Mouse (Mus musculus): ENCODE measurements around the gene Hnrnpk. TPM values are rescaled to one million over a fixed set of nuclear protein-coding genes. Genes with fewer than 3 reads are reported as not detected.
"Not testable (repeated sequence)": the region's sequence is repeated elsewhere in the genome, so short reads cannot be mapped to it uniquely, and the experiment has no call there.

Hnrnpk gene
- polyA plus RNA-seq (2016; fragmentation: Nextera tagmentation; extraction: Ambion mirVana): 906 and 911 TPM in 2 replicates

DNA sequence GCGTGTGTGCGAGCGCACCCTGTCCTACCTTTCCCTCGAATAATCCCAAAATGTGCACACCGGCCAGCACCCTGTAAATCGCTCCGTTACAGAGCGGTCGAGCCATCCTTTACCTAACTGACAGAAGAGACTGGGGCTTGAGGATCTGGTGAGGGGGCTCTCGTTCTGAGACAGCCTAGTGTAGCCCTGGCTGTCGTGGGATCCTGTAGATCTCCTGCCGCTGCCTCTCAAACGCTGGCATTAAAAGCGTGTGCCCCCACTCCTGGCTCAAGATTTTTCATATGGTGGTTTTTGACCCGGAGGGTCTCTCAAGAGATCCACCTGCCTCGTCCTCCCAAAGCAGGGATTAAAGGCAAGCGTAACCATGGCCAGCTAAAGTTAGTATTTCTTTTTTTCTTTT is at the start of gene Hnrnpk:
TSS of gene Hnrnpk (minus strand) at position 101 of the 400 bp plus-strand sequence.
- H3K9ac ChIP-seq: peak within 1 kb of the TSS; percentile 100
- peak within 1 kb of the TSS; percentile 98 for H3K4me3 ChIP-seq
- not testable (repeated sequence) for ATAC-seq; H3K9me3 ChIP-seq (replicated peaks); H3K27me3 ChIP-seq (replicated peaks)
- H3K4me2 ChIP-seq: peak within 1 kb of the TSS; percentile 84
- H3K4me1 ChIP-seq: peaks cover 29% of the 10 kb centered on the region
- H3K36me3 ChIP-seq: peaks cover 38% of the 10 kb centered on the region
- WGBS (ENCODE audit: insufficient replicate concordance): 5% methylated on average over 17 of the region's 17 CpGs
- H3K27ac ChIP-seq: peak within 1 kb of the TSS; percentile 97

DNA sequence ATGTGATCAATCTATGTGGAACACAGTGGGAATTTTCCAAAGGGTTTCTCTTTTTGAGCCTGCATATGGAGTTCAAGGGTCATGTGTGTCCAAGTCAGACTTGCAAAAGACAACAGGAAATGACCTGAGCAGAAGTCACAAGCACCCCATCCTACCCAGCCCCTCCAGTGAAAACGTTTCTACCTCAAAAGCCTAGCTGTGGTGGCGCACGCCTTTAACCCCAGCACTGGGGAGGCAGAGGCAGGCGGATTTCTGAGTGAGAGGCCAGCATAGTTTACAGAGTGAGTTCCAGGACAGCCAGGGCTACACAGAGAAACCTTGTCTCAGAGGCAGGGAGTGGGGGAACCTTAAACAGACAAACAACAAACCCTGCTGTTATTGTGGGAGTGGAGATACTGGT is 49.1 kb upstream of the Hnrnpk start:
- H3K9me3 ChIP-seq (replicated peaks): 0 out of 2 replicates have a peak, but pooled peaks cover 3% of the 10 kb centered on the region
- no peaks in the 10 kb centered on the region for H3K36me3 ChIP-seq
- no peaks in the 10 kb centered on the region for H3K4me1 ChIP-seq
- no peak overlapping the region for H3K4me2 ChIP-seq
- H3K27ac ChIP-seq: no peak overlapping the region
- no peak overlapping the region for H3K4me3 ChIP-seq
- ATAC-seq: no peak
- H3K9ac ChIP-seq: no peak overlapping the region
- 48% methylated on average over 4 of the region's 4 CpGs for WGBS (ENCODE audit: insufficient replicate concordance)
- peaks cover 85% of the 10 kb centered on the region for H3K27me3 ChIP-seq (replicated peaks)

DNA sequence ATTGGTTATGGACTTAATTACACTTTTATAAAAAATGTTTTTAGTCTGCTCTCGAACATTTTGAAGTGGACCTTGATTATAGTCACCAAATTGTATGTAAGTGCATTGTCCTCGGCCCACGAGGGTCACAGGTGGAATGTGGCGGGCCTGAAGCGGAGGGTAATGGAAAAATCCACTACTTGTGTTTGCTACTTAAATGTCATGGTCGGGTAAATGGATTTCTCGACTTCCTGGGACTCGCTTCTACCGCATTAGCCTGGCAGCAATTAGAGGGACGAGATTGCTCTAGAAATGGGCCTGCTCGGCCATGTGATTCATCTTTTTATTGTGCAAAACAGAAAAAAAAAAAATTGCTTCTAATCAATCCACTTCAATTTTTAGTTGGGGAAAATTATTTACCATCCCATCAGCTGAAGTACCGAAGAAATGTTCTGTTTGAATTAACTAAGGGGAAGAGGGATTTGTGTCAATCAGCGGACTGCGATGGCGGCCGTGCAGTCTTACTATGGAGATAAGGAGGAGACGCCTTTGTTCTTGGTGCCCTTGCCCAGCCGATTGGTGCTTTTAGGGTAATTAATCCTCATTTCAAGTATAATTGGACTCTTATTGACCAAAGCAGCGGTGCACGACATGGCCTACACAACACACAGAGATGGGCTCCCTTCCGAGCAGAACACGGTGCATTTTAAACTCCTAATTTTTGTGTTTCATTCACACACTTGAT is 47.5 kb upstream of the Hnrnpk start:
- Histone ChIP-seq H3K4me3 (no peak overlapping the region), H3K4me1 (no peaks in the 10 kb centered on the region), H3K4me2 (no peak overlapping the region), H3K27ac (no peak overlapping the region), H3K27me3 (replicated peaks) (peaks cover 78% of the 10 kb centered on the region), H3K36me3 (no peaks in the 10 kb centered on the region), H3K9ac (no peak overlapping the region), H3K9me3 (replicated peaks) (no peaks in the 10 kb centered on the region)
- no peak for ATAC-seq
- 75% methylated on average over 22 of the region's 22 CpGs for WGBS (ENCODE audit: insufficient replicate concordance)

DNA sequence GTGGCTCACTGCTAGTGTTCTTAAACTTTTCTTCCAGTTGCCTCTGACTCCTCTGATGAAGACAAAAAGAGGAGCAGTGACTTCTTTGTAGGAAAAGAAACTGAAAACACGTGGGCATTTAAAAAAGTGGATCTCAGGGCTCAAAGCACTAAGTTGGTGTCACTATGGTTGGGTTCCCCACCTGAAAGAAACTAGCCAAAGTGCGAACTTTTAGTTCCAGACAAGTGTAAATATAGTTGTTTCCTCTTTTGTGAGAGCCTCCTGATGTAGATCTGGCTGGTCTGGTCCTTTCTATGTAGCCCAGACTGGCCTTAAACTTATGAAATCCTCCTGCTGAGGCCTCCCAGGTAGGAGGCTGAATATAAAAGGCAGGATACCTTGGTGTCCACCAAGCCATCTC is 43.4 kb upstream of the Hnrnpk start:
- Histone ChIP-seq H3K4me3 (no peak overlapping the region), H3K9ac (no peak overlapping the region), H3K36me3 (no peaks in the 10 kb centered on the region), H3K9me3 (replicated peaks) (no peaks in the 10 kb centered on the region), H3K4me2 (no peak overlapping the region), H3K27me3 (replicated peaks) (peaks cover 69% of the 10 kb centered on the region), H3K4me1 (peaks cover 3% of the 10 kb centered on the region; the same call in 1 of the 2 replicates), H3K27ac (no peak overlapping the region)
- ATAC-seq: no peak
- WGBS (ENCODE audit: insufficient replicate concordance): 41% methylated on average over 2 of the region's 2 CpGs

DNA sequence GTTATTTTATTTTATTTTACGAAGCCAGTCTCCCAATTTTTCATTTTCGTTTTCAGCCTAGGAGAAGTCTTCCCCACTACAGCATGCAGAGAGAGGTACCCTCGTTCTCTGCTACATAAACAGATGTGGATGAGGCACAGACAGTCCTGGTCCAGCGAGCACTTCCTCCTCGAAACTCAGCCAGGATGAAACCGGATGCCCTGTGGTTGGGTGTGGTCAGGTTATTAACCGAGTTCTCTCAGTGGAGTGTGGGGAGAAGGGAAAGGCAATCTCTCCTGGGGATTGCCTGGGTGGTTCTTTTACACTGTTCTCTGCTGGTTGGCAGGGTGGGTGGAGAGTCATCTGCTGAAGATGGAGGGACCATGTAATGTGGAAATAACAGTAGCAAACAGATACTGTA is 40.6 kb upstream of the Hnrnpk start:
- Histone ChIP-seq H3K4me1 (peaks cover 3% of the 10 kb centered on the region; the same call in 1 of the 2 replicates), H3K27me3 (replicated peaks) (peaks cover 55% of the 10 kb centered on the region), H3K4me2 (no peak overlapping the region), H3K36me3 (no peaks in the 10 kb centered on the region), H3K27ac (no peak overlapping the region), H3K9ac (no peak overlapping the region), H3K9me3 (replicated peaks) (no peaks in the 10 kb centered on the region), H3K4me3 (no peak overlapping the region)
- no peak for ATAC-seq
- WGBS (ENCODE audit: insufficient replicate concordance): 26% methylated on average over 7 of the region's 7 CpGs

DNA sequence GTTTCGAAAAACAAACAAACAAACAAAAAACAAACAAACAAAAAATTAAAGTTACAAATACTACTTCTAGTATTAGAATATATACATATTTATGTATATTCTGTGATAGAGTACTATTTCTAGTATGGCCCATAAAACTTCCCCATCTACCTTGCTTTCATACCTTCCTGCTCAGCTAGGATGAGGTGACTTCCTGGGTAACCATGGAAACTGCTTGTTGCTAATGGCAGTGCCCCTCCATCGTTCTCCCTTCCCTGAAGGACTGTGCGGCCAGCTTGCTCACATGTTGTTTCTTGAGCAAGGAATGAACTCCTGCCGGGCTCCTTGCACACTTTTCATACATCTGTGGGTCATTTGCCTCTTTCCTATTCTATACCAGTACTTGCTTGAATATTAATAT is 40.2 kb upstream of the Hnrnpk start:
- peaks cover 51% of the 10 kb centered on the region for H3K27me3 ChIP-seq (replicated peaks)
- 59% methylated on average over 4 of the region's 4 CpGs for WGBS (ENCODE audit: insufficient replicate concordance)
- no peak for ATAC-seq

DNA sequence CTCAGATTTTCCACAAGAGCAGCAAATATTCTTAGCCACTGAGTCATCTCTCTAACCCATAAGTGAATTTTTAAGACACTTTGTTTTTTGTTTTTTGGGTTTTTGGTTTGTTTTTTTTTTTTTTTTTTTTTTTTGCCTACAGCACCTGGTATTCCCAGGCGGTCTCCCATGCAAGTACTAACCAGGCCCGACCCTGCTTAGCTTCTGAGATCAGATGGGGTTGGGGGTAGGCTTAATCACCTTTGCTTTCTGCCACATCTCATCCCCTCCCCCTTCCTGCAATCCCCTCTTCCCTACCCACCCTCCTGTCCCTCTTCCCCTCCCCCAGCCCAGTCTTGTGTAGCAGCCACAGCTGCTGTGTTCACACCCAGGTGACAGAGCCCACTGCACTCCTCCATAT is 36.6 kb upstream of the Hnrnpk start:
- Histone ChIP-seq H3K4me2 (no peak overlapping the region), H3K4me3 (no peak overlapping the region), H3K27me3 (replicated peaks) (peaks cover 36% of the 10 kb centered on the region), H3K27ac (no peak overlapping the region), H3K9me3 (replicated peaks) (no peaks in the 10 kb centered on the region), H3K4me1 (peaks cover 3% of the 10 kb centered on the region; the same call in 1 of the 2 replicates), H3K9ac (no peak overlapping the region), H3K36me3 (no peaks in the 10 kb centered on the region)
- WGBS (ENCODE audit: insufficient replicate concordance): 66% methylated on average over 2 of the region's 2 CpGs
- ATAC-seq: no peak

More for the DNA sequence above, 40.2 kb upstream of the Hnrnpk start:
- no peak overlapping the region for H3K4me2 ChIP-seq
- H3K9ac ChIP-seq: no peak overlapping the region
- H3K9me3 ChIP-seq (replicated peaks): no peaks in the 10 kb centered on the region
- no peak overlapping the region for H3K4me3 ChIP-seq
- no peaks in the 10 kb centered on the region for H3K36me3 ChIP-seq
- no peak overlapping the region for H3K27ac ChIP-seq
- peaks cover 3% of the 10 kb centered on the region; the same call in 1 of the 2 replicates for H3K4me1 ChIP-seq

DNA sequence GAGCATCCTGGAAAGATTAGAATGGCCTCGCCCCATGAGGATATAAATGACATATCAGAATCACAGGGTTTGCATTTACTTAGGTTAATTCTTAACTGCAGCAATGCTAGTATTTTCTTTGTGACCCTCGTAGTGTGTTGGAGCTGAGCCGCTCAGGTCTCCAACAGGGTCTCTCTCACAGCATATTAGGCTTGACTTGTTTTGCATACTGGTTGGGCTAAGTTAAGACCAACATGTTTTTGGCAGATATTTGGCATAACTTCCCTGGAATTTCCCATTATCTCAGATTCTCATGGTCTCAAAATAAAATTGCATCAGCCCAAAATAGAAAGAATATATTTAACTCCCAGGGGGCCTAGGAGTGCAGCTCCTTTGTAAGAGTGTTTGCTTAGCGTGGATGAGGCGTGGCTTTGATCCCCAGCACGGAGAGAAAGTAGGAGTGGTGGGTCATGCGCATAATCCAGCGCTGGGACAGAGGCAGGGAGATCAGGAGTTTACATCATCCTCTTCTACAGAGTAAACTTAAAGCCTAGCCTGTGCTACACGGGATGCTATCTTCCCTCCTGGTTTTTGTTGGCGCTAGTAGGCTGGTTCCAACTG is 20.0 kb upstream of the Hnrnpk start:
- no peaks in the 10 kb centered on the region for H3K36me3 ChIP-seq
- H3K4me3 ChIP-seq: no peak overlapping the region
- 49% methylated on average over 10 of the region's 10 CpGs for WGBS (ENCODE audit: insufficient replicate concordance)
- ATAC-seq: no peak
- H3K27me3 ChIP-seq (replicated peaks): peaks cover 13% of the 10 kb centered on the region; the same call in 1 of the 2 replicates
- H3K9me3 ChIP-seq (replicated peaks): no peaks in the 10 kb centered on the region
- H3K9ac ChIP-seq: no peak overlapping the region
- no peak overlapping the region for H3K27ac ChIP-seq
- H3K4me1 ChIP-seq: no peaks in the 10 kb centered on the region
- no peak overlapping the region for H3K4me2 ChIP-seq

DNA sequence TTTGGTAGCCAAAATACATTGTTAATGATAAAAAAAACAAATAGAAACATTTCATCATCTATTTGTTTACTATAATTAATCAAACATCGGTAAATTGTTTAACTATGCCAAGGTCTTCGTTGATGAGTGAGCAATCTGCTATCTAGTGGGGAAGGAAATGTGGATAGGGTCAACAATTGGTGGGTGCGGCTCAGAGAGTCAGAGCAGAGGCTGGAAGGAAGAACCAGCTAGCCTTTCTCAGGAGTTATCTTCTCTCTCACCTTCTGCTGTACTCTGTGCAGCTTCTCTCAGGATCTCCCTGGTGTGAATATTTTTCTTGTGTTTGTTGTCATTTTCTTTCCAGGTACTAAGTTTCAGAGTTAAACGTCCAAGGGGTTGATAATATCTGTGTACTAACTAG is 19.1 kb upstream of the Hnrnpk start:
- Histone ChIP-seq H3K27me3 (replicated peaks) (peaks cover 13% of the 10 kb centered on the region; the same call in 1 of the 2 replicates), H3K4me3 (no peak overlapping the region), H3K27ac (no peak overlapping the region), H3K4me2 (no peak overlapping the region), H3K36me3 (no peaks in the 10 kb centered on the region), H3K9ac (no peak overlapping the region), H3K9me3 (replicated peaks) (no peaks in the 10 kb centered on the region), H3K4me1 (no peaks in the 10 kb centered on the region)
- no peak for ATAC-seq
- WGBS (ENCODE audit: insufficient replicate concordance): 52% methylated on average over 4 of the region's 4 CpGs

DNA sequence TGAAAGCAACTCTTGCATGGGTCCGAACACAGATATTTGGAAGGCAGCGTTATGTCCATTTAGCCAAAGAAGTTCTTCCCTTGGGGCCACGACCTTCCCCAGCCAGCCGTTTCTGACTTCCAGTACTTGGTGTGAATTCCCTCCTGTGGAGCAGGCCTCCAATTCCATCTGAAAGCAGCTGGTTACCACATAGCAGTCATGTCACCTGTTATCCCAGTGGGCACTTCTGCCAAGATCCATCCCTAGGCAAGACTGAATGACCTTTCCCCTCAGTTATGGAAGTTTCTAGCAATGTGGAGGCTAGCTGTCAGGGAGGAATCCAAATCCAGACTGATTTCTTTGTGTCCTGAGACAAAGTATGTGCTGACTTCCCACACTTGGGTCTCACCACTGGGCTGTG is 17.9 kb upstream of the Hnrnpk start:
- no peak overlapping the region for H3K4me3 ChIP-seq
- 71% methylated on average over 4 of the region's 4 CpGs for WGBS (ENCODE audit: insufficient replicate concordance)

DNA sequence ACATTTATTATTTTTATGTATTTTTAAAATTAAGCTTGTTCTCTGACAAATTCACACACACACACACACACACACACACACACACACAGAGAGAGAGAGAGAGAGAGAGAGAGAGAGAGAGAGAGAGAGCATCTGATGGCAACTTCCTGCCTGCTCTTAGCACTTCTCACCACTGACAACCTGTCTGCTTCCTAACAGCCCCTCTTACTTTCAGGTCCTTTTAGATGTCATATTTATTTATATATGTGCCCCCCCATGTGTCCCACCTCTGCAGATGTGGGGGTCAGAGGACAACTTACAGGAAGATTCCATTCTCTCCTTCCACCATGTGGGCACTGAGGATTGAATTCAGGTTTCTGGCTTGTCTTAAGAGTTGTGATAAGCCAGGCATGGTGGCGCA is 16.1 kb upstream of the Hnrnpk start:
- no peaks in the 10 kb centered on the region for H3K4me1 ChIP-seq
- no peak overlapping the region for H3K9ac ChIP-seq
- H3K4me3 ChIP-seq: no peak overlapping the region
- H3K9me3 ChIP-seq (replicated peaks): no peaks in the 10 kb centered on the region
- ATAC-seq: no peak
- H3K4me2 ChIP-seq: no peak overlapping the region
- H3K27ac ChIP-seq: no peak overlapping the region
- H3K27me3 ChIP-seq (replicated peaks): no peaks in the 10 kb centered on the region; the same call in 1 of the 2 replicates
- WGBS (ENCODE audit: insufficient replicate concordance): 77% methylated on average over 1 of the region's 1 CpGs
- H3K36me3 ChIP-seq: no peaks in the 10 kb centered on the region

More for the DNA sequence above, 17.9 kb upstream of the Hnrnpk start:
- no peaks in the 10 kb centered on the region for H3K4me1 ChIP-seq
- H3K9ac ChIP-seq: no peak overlapping the region
- H3K27ac ChIP-seq: no peak overlapping the region
- ATAC-seq: no peak
- peaks cover 9% of the 10 kb centered on the region; the same call in 1 of the 2 replicates for H3K27me3 ChIP-seq (replicated peaks)
- H3K9me3 ChIP-seq (replicated peaks): no peaks in the 10 kb centered on the region
- no peaks in the 10 kb centered on the region for H3K36me3 ChIP-seq
- no peak overlapping the region for H3K4me2 ChIP-seq

DNA sequence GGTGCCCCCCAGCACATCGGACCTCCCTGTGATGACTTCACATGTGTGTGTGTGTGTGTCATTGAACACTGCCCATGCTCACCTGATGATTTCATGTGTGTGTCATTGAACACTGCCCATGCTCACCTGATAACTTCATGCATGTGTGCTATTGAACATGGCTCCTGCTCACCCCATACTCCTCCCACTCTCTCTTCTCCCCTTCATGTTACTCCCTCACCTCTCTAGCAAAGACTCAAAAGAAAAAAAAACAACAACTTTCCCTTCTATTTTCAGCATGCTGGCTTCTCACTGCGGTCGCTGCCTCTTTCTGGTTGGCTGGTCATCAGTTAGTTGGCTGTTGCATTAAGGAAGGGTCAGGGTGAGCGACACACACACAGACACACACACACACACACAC is 15.5 kb upstream of the Hnrnpk start:
- no peak for ATAC-seq
- H3K27me3 ChIP-seq (replicated peaks): no peaks in the 10 kb centered on the region; the same call in 1 of the 2 replicates
- no peaks in the 10 kb centered on the region for H3K36me3 ChIP-seq

More for the DNA sequence above, 15.5 kb upstream of the Hnrnpk start:
- Histone ChIP-seq H3K4me3 (no peak overlapping the region), H3K4me1 (no peaks in the 10 kb centered on the region), H3K9ac (no peak overlapping the region), H3K9me3 (replicated peaks) (no peaks in the 10 kb centered on the region), H3K27ac (no peak overlapping the region), H3K4me2 (no peak overlapping the region)
- 68% methylated on average over 4 of the region's 4 CpGs for WGBS (ENCODE audit: insufficient replicate concordance)

Measured in liver, embryonic 12.5 days (tissue).